Mouse (Mus musculus): ENCODE data around the gene Tecrl.

The Tecrl gene

GRCm38 (mm10) chr5:83354846-83355561 lies at the start of gene Tecrl:
Gene Tecrl, minus strand, starts transcription at chr5:83355195.
- DNase-seq (ENCODE audit: low spot score): no peak

- no peak for DNase-seq (ENCODE audit: low spot score)
Observed at GRCm38 (mm10) chr5:83385021-83385420, 30.0 kb upstream of the Tecrl start.

GRCm38 (mm10) chr5:83351615-83352014 lies 3.4 kb downstream of the Tecrl start:
- no peak for DNase-seq (ENCODE audit: low spot score)

GRCm38 (mm10) chr5:83339144-83339543 lies 15.9 kb downstream of the Tecrl start:
- DNase-seq (ENCODE audit: low spot score): no peak

GRCm38 (mm10) chr5:83267148-83267776 lies 87.7 kb downstream of the Tecrl start:
- DNase-seq (ENCODE audit: low spot score): no peak

GRCm38 (mm10) chr5:83260059-83260458 lies 94.9 kb downstream of the Tecrl start:
- DNase-seq (ENCODE audit: low spot score): no peak

GRCm38 (mm10) chr5:83254141-83254540 lies 100.9 kb downstream of the Tecrl start:
- DNase-seq (ENCODE audit: low spot score): no peak

GRCm38 (mm10) chr5:83238848-83239452 lies 116.0 kb downstream of the Tecrl start:
- DNase-seq (ENCODE audit: low spot score): no peak

Data from testis, postnatal 10 days (tissue).